Mouse (Mus musculus) erythroblast, embryonic 14.5 days (primary cell): ENCODE results near the gene Ttll1.

Experiments
- GATA1 ChIP-seq: IDR thresholded peaks from 2 replicates; pipeline ENCODE4 v1.6.1; 2012; ENCODE audit warnings: low read length, inconsistent platforms, mixed read lengths
- TAL1 ChIP-seq: IDR thresholded peaks from 3 replicates; pipeline ENCODE4 v1.6.1; 2012; ENCODE audit warnings: low read length, inconsistent platforms, mixed read lengths

DNA sequence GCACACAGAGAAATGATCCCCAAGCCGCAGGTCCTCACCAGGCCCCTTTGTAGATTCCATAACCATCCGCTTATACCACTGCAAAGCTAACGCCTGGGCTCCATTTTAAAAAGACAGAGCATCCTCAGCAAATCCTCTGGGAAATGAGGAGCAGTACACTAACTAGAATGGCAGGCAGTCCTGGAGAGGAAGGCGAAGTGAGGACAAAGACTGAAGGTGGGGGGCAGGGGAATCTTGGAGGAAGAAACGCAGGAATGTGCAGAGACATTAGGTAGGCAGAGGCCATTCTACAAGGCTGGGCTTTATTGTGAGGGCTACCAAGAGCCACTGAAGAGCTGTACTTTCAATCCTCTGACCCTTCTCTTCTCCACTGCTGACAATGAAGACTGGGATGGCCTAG, 65.3 kb downstream of the Ttll1 start:
- TF ChIP-seq GATA1 (no peak), TAL1 (no peak)
